In genomic region chr9:34562437-34563000, GRCm38 (mm10) we compare ENCODE assay signal across 11 mouse cellular contexts.
A peak's percentile ranks its signal among the peaks of the same experiment; 100 is the strongest.
DNase-seq lines count a peak whose midpoint lies in the region.
"Had no signal": no experiment of that assay in that cellular context is flagged by ENCODE, and none has a peak within 500 bp of the region (broad histone marks: within the 10 kb centered on the region; RNA-seq: fewer than 3 reads in every experiment).

No protein-coding gene starts in this region.

- peak; percentile 38 for DNase-seq in kidney, postnatal 10 days
- DNase-seq in kidney, adult 18-20 months = no peak
- DNase-seq in R1 (ENCODE audit: low read depth, low spot score) = peak; percentile 28
- peak; percentile 63 for DNase-seq in cerebellum, adult 9-10 months
- peak; percentile 29 for DNase-seq in lung, postnatal 14 days
- DNase-seq in thymus, postnatal 4 days = no peak
- DNase-seq in layer of hippocampus, adult 8-10 months (ENCODE audit: low spot score in 2 of 2) = no peak
- DNase-seq in right cerebral cortex, adult 18-20 months = no peak
- DNase-seq: adrenal gland, postnatal 10 days; heart, postnatal 10 days; right cerebral cortex, postnatal 14 days had no signal

Comparison
In these comparisons a context has a peak if more than half of its experiments do, and no peak if none do; other contexts are left out.
1. DNase-seq: peak in kidney, postnatal 10 days (single experiment), R1 (single experiment), cerebellum, adult 9-10 months (single experiment) and lung, postnatal 14 days (single experiment); none in kidney, adult 18-20 months (single experiment), thymus, postnatal 4 days (single experiment), layer of hippocampus, adult 8-10 months (0 of 2) and right cerebral cortex, adult 18-20 months (single experiment).